Mouse (Mus musculus) induced T-regulatory cell, adult 2 months (primary cell): ENCODE data around the gene Flt1.

ENCODE experiments used
- DNase-seq: peaks from one replicate; pipeline ENCODE4 v3.0.0-alpha.2; 2012; ENCODE audit warnings: low read depth

Flt1 gene

GRCm38 (mm10) chr5:147724945-147725830 lies 623 bp downstream of the Flt1 start:
- no peak for DNase-seq

DNA sequence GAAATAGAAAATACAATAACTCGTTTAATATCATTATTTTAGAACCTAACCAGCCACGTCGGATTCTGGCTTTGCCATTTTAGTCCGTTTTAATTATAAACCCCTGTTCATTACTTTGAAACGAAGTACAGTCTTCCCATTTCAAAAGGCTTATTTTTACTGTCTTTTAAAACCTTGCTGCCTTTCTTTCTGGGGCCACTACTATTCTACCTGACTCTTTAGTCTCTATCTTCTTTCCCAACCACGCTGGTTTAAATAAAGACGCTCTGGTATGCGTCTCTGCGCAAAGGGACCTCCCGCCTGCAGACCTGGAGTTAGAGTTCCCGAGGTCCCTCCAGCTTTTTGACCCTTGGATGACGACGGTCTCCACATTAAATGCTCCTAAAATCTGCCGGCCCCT lies 1.4 kb downstream of the Flt1 start:
- DNase-seq = no peak

DNA sequence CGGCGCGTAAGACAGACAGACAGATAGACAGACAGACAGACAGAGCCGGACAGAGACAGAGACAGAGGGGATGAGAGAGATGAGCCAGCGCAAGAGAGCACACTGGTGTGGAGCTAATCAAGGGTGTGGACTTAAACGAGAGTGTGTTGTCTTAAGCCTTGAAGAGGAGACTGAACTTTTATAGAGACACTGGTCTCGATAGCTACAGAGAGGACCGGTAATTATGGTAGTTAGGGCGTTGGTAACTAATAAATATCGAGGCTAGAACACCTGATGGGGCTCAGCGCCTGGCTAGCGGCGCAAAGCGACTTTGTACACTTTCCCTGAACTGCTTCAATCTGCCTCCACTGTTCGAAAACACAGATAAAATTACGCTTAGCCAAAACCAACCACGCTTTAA lies 2.0 kb downstream of the Flt1 start:
- no peak for DNase-seq

DNA sequence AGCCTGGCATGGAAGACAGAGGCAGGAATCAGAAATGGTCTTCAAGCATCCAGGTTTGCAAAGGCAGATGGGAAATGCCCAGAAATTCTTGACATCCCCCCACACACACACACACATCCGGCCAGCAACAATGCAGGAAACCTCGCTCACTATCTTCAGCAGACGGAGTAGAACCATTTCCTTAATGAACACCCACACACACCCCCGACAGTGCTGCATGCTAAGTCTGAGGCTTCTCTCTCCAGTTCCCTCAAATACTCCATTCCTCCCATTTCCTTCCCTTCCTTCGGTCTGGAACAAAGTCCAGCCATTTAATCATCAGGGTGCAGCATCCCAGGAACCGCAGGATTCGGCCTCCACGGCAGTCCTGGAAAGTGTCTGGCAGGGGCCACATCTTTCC lies 4.4 kb downstream of the Flt1 start:
- DNase-seq = no peak

DNA sequence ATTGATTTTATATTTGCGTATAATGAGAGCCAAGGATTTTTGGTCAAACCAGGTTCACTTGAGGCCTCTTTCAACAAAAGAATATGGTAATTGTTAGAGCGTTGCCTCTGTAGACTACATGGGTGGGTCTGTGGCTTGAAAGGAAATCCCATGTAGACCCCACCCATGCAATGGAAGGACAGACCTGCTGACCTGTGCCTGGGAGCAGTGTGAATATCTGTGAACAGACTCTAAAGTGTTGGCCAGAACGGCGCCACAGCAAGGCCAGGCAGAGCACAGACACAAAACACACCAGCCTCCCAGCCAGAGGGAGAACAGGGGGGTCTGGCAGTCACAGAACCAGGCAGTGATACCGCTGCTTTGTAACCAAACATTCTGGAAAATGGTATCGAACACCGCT lies 7.5 kb downstream of the Flt1 start:
- DNase-seq = no peak

DNA sequence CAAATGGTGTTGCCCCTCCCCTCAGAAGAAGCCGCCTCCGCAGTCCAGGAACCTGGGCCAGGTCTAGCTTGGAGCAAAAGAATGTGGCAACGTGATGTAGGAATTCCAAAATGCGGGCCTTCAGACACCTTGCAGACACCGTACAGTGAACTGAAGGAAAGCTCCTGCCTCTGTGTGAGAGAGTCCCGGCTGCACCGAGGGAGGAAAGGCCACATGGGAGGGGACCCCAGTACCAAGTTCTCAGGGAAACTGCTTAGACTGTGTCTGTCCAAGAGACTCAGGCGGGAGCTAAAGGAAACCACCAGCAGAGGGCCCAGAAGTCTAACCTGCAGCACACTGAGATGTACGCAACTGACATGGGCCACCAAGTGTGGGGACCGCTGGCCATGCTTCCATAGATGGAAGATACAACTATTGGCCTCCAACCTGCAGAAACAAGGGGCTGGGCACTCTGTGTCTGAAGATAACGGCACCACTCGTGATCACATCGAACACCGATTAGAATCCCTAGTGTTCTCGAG lies 9.1 kb downstream of the Flt1 start:
- no peak for DNase-seq

DNA sequence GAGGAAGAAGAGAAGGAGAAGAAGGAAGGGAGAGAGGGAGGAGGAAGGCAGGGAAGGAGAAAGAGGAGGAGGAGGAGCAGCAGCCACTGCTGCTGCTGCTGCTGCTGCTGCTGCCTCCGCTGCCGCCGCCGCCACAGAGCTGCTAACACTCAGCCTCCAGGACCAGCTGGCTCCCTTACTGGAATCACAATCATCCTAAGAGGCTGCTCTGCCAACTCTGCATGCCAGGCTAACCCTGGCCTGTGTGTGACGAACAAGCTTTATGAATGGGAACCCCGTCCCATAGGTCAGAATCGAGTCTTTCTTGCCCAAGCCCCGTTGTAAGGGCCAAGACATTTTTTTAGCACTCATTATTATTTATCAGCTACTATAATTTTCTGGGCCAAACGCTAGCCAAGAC lies 9.5 kb downstream of the Flt1 start:
- DNase-seq = no peak

DNA sequence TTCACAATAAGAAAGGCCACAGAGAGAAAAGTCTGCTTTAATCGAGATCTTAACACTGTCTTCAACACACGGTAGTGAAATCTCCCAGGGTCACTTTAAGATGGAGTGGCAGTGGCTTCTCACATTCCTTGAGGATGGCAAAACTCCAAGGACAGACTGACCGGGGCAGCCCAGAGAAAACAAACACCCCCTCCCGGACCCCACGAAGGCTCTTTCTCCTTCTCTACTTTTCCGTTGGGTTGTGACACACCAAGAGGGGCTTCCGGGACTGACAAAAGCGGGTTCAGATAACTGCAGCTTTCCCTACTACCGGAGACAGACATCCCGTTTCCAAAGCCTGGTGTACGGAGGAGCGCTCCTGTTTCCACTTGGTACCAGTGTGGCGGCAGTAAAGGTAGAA lies 10.4 kb downstream of the Flt1 start:
- DNase-seq = no peak

DNA sequence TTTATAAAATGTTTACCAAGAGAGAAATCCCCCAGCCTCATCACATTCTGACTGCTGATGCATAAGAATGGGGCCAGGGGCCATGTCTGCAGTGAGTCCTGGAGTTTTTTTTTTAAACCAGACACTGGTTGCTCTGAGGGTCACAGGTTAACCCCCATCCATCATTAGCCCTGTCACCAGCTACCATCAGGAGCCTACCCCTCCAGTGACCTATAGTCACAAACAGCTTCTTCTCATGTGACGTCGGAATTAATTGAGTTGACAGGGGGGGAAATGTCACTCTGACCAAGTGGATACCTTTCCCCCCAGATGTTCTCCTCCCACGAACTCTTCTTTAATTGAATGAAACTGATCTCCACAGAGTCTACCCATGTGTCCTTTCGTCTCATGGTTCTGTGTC lies 17.3 kb downstream of the Flt1 start:
- no peak for DNase-seq

- no peak for DNase-seq
Observed at GRCm38 (mm10) chr5:147707479-147707878, 18.3 kb downstream of the Flt1 start.

DNA sequence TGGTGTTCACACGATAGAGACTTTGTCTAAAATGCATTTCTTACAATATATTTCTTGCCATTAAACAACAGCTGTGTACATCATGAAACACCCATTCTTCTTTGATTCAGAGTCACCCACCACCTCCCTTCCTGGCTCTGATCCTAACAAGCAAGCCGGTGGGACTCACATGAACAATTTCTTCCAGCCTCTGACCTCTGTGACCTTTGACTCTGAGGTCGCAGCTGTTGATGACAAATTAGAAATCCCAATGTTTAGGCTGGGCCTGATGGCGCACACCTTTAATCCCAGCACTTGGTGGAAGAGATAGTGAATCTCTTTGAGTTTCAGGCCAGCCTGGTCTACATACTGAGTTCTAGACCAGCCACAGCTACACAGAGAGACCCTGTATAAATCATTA lies 20.9 kb downstream of the Flt1 start:
- DNase-seq = no peak

DNA sequence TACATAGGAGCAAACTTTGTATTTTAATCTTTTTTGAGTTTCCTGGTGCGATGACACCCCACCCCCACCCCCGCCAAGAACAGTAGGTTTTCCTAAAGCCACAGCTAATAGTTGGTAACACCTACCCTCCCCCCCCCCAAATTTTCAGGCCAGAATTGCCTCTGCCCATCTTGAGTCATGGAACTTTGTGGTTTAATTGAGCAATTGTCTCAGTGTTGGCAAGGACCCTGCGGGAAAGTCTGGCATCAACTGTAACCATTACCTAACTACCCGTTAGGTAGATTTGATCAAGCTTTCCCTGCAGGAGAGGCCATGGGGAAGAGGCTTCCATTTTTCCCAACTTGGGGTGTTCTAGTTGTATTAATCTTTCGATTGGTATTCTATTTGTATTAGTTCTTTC lies 23.4 kb downstream of the Flt1 start:
- no peak for DNase-seq

GRCm38 (mm10) chr5:147701024-147701423 lies 24.8 kb downstream of the Flt1 start:
- DNase-seq = no peak

DNA sequence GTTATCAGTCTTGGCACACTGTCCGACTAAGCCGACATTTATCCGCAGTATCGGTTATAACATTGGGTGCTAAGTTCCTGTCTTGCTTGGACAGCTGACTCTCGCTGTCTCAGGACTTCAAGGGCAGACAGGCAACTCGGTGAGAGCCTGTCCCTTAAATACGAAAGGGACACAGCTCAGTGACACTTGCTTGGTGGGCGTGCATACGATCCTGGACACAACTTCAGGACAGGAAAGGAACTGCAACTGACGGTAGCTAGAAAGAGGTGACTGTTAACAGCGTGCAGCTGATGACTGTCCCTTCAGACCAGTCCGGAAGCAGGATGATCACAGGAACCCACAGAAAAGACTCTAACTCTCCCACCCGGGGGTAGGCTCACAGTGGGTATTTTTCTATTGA lies 27.8 kb downstream of the Flt1 start:
- DNase-seq = no peak

DNA sequence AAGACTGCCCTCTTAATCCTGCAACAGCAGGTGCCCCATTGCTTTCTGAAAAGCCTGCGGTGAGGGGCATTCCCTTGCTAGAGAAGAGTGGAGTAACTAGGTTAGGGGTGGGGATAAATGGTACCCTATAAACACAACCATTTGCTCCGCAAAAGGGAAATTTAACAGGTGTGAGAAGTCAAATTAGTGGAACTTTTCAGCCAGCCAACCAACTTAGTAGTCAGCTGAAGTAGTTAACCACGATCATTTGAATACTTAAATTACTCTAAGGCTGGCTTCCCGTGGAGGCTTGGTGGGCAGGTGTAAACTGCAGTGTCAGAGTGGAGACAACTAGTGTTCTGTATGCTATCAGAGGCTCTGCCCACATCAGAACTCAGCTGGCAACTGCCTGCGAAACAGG lies 28.6 kb downstream of the Flt1 start:
- DNase-seq = no peak

DNA sequence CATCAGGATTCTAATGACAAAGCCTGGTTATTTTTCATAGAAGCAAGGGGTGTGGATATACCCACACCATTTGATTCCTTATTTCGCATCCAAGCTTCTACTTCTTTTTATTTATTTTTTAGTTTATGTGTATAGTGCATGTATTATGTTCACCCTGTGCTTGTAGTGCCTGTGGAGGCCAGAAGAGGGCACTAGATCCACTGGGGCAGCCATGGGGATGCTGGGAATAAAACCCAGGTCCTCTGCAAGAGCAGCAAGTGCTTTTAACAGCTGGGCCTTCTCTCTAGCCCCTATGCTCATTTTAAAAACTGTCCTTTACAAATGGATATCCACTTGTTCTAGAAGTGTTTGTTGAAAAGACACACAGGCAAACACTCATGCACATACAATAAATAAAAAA lies 33.2 kb downstream of the Flt1 start:
- DNase-seq = no peak

DNA sequence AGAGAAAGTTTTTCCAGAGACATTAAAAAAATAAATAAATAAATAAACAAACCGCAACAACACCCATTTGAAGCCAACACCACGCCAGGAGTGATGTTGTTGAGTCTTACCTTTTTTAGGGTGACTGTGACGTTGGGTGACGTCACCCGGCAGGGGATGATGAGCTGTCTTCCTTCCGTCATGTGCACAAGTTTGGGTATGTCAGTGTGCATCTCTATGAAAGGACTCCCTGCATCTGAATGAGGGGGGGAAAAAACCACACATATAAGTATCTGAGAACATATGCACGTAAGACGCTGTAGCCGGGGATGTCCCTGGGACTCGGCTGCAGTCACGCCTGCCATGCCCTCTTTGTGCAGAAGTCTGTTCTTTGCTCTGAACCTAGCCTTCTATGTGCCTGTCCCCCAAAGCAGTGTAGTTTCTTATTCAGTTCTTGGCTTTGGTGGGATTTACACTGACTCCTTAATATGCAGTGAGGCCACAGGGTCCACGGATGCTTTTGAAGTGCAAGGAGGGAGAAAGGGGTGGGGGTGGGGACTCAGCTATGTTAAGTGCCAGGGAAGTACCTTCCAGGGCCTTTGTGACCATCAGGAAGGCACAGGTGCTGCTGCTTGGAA lies 42.0 kb downstream of the Flt1 start:
- no peak for DNase-seq

DNA sequence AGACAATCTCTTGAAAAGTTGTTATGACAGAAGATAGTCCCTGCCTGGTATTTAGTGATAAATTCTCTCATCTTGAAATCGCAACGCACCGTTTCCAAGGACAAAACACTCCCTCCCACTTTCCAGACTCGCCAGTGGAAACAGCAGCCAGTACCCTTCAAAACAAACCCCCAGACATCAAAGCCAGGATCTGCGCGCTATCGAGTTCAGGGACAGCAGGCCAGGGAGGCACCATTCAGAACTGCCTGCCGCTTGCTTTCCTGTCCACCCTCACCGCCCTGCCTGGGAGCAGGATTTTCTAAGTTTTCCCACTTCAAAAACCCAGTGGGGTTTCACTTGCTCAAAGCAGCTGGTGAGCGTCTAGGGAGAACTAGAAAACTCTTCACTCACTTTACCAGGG lies 44.6 kb downstream of the Flt1 start:
- DNase-seq = no peak

- no peak for DNase-seq
Observed at GRCm38 (mm10) chr5:147680711-147681110, 45.1 kb downstream of the Flt1 start.

DNA sequence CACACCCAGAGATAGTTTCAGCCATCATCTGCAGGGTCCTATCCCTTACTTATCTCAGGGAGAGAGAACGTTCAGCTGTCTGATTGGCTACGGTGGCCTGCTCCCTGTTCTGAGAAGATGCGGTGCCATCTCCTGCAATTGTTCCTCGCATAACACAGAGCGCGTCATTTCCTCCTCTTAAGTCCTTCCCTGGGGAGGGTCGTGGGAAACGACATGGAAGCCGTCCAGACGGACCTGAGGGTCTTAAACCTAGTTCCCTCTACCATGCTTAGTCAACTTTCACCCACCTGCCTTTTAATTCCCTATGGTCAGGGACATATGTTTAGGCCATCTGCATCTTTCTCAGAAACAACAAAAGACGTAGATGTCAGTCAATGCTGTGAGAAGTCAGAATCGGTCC lies 46.5 kb downstream of the Flt1 start:
- no peak for DNase-seq

DNA sequence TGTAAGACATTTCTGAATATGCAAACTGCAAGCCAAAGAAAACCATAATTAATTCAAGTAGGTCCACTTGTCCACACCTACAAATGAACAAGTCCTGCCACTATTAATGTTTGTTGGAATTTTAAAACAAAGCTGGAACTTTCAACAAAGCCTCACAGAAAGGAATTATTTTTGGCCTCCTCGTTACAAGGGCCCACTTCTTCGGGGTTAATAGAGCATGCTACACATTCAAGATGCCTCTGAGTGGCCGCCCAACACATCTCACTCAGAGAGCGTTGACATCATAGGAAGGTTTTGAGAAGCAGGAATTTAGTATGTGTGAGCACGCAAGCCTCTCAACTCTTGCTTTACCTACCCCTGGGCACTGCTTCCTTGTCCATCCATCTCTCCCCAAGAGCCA lies 50.0 kb downstream of the Flt1 start:
- no peak for DNase-seq

- DNase-seq = no peak
Observed at GRCm38 (mm10) chr5:147671765-147672424, 53.9 kb downstream of the Flt1 start.
